ENCODE assay signal across 20 mouse cellular contexts in the genomic region with DNA sequence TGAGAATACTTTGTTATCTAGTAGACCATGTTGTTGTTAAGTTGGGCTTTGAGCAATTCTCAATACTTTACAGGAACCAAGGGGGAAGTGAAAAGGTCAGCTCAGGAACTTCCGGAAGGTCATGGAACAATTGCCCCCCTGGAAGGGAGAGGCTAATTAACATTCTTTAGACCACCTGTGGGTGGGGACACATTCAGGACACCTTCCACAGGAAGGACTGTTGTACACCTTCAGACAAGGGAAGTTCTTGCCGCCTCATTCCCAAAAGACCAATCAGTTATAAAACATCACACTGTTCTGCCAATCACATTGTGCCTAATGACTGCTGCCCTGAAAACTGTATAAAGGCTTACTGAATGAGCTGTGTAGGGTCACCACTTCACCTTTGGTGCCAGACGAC.
"Had no signal": no experiment of that assay in that cellular context is flagged by ENCODE, and none has a peak within 500 bp of the region (broad histone marks: within the 10 kb centered on the region; RNA-seq: fewer than 3 reads in every experiment).

No protein-coding gene starts in this region.

- H3K27ac ChIP-seq: lung, embryonic 15.5 days; macrophage; midbrain, embryonic 10.5 days; midbrain, embryonic 12.5 days; neural tube, embryonic 13.5 days; neural tube, embryonic 15.5 days had no signal

- DNase-seq: liver, postnatal 0 days; lung, adult 2 months; lung, postnatal 14 days; lung, postnatal 36 days; midbrain, embryonic 14.5 days; retina, postnatal 1 day; right cerebral cortex, adult 18-20 months; right cerebral cortex, postnatal 25 days; right cerebral cortex, postnatal 4 days; spleen, adult 18-20 months; thymus, adult 2 months; thymus, postnatal 25 days; thymus, postnatal 4 days had no signal

- H3K4me3 ChIP-seq: lung, embryonic 15.5 days; midbrain, embryonic 10.5 days; midbrain, embryonic 12.5 days; myocyte; neural tube, embryonic 13.5 days; neural tube, embryonic 15.5 days had no signal
